Mouse (Mus musculus): ENCODE data around the gene Exoc6. TPM values are rescaled to one million over a fixed set of nuclear protein-coding genes. Genes with fewer than 3 reads are reported as not detected.
A peak's percentile ranks its signal among the peaks of the same experiment; 100 is the strongest.

The Exoc6 gene
- polyA plus RNA-seq, 1 experiment = 14.3 TPM

DNA sequence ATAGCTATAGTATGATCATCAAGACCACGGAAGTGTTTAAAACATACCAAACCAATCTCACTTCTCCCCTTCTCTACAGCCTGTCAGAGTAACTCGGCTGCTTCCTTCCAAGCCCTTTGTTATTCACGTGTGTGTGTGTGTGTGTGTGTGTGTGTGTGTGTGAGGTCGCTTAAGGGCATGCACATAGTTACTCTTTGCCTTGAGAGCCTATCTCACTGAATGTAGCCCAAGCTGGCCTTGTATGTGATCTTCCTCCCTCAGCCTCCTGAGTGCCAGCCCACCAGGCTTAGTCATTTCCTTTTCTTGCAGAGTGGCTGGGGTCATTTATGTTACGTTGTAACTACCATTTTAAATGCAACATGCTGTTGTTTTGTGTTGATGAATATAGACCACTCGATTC lies 115.0 kb downstream of the Exoc6 start:
- no peaks in the 10 kb centered on the region for H3K9me3 ChIP-seq (replicated peaks; ENCODE audit: control insufficient read depth, insufficient read depth, low read length, poor library complexity, severe bottlenecking)
- no peak overlapping the region for H3K9ac ChIP-seq (ENCODE audit: low read depth, poor library complexity, severe bottlenecking)
- H3K4me3 ChIP-seq (ENCODE audit: low read depth, low read length) = no peak overlapping the region
- TF ChIP-seq POLR2A (IDR thresholded peaks at IDR 0.05; ENCODE audit: insufficient read depth, low read length) (no peak), CTCF (IDR thresholded peaks at IDR 0.05; ENCODE audit: low read depth, low read length) (no peak), EP300 (IDR thresholded peaks at IDR 0.05; ENCODE audit: insufficient read depth, low read depth, low read length) (no peak)
- no peaks in the 10 kb centered on the region for H3K27me3 ChIP-seq (ENCODE audit: control insufficient read depth, insufficient read depth, low read length, poor library complexity, severe bottlenecking)
- H3K27ac ChIP-seq (ENCODE audit: insufficient read depth, low read length) = no peak overlapping the region
- no peaks in the 10 kb centered on the region for H3K4me1 ChIP-seq (ENCODE audit: control insufficient read depth, insufficient read depth, low read length)
- H3K36me3 ChIP-seq (ENCODE audit: control insufficient read depth, insufficient read depth, low read length, poor library complexity, severe bottlenecking) = no peaks in the 10 kb centered on the region

DNA sequence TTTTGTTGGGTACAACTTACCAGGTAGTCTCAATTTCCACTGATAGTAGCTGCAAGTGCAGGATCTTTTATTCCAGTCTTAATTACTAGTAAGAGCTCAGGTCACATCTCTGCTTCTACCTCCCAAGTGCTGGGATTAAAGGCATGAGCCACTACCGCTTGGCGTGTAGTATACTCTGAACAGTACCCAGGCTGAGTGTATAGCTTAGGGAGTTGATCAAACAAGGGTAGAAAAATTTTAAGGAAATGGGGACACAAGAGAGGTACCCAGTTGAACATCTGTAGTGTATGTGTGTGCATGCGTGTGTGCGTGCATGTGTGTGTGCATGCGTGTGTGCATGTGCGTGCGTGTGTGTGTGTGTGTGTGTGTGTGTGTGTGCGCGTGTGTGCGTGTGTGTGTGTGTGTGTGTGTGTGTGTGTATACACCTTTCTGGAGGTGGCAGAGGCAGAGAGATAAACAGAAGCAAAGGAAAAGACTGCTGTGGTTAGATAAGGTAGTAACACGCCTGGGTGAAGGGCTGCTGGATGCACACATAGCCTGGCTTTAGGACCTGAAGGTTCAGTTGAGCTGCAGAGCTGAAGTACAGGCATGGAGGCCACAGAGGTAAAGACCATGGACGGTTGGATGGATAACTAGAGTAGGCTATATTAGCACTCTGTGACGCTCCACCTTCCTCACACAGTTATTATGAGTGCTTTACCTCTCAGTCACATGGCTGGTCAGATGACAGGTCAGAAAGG lies 117.8 kb downstream of the Exoc6 start:
- H3K36me3 ChIP-seq (ENCODE audit: control insufficient read depth, insufficient read depth, low read length, poor library complexity, severe bottlenecking) = no peaks in the 10 kb centered on the region
- TF ChIP-seq POLR2A (IDR thresholded peaks at IDR 0.05; ENCODE audit: insufficient read depth, low read length) (no peak), CTCF (IDR thresholded peaks at IDR 0.05; ENCODE audit: low read depth, low read length) (no peak), EP300 (IDR thresholded peaks at IDR 0.05; ENCODE audit: insufficient read depth, low read depth, low read length) (no peak)
- no peaks in the 10 kb centered on the region for H3K4me1 ChIP-seq (ENCODE audit: control insufficient read depth, insufficient read depth, low read length)

DNA sequence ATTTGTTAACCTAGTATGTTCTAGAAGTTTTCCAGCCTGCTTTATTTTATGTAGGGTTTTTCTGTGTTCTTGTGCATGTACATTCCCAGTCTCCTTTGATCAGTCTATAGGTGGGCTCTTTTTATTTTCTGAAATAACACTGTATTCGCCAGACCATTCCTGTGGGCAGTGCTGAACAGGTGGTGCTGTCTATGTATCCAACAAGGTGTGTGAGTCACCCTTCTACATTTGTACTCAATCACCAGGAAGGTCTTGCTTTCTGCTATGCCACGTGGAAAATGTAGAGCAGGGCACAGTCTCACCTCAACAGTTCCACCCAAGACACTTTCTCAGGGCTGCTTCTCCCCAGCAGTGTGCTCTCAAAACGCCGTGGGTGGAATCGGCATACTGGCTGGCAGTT lies 118.4 kb downstream of the Exoc6 start:
- no peak overlapping the region for H3K9ac ChIP-seq (ENCODE audit: low read depth, poor library complexity, severe bottlenecking)
- H3K4me3 ChIP-seq (ENCODE audit: low read depth, low read length) = no peak overlapping the region
- H3K36me3 ChIP-seq (ENCODE audit: control insufficient read depth, insufficient read depth, low read length, poor library complexity, severe bottlenecking) = no peaks in the 10 kb centered on the region
- no peaks in the 10 kb centered on the region for H3K4me1 ChIP-seq (ENCODE audit: control insufficient read depth, insufficient read depth, low read length)
- H3K27me3 ChIP-seq (ENCODE audit: control insufficient read depth, insufficient read depth, low read length, poor library complexity, severe bottlenecking) = no peaks in the 10 kb centered on the region
- H3K27ac ChIP-seq (ENCODE audit: insufficient read depth, low read length) = no peak overlapping the region
- TF ChIP-seq POLR2A (IDR thresholded peaks at IDR 0.05; ENCODE audit: insufficient read depth, low read length) = no peak
- TF ChIP-seq CTCF (IDR thresholded peaks at IDR 0.05; ENCODE audit: low read depth, low read length) = no peak
- TF ChIP-seq EP300 (IDR thresholded peaks at IDR 0.05; ENCODE audit: insufficient read depth, low read depth, low read length) = no peak
- no peaks in the 10 kb centered on the region for H3K9me3 ChIP-seq (replicated peaks; ENCODE audit: control insufficient read depth, insufficient read depth, low read length, poor library complexity, severe bottlenecking)

More for the DNA sequence above, 117.8 kb downstream of the Exoc6 start:
- Histone ChIP-seq H3K27me3 (ENCODE audit: control insufficient read depth, insufficient read depth, low read length, poor library complexity, severe bottlenecking) (no peaks in the 10 kb centered on the region), H3K27ac (ENCODE audit: insufficient read depth, low read length) (no peak overlapping the region), H3K9ac (ENCODE audit: low read depth, poor library complexity, severe bottlenecking) (no peak overlapping the region), H3K4me3 (ENCODE audit: low read depth, low read length) (no peak overlapping the region), H3K9me3 (replicated peaks; ENCODE audit: control insufficient read depth, insufficient read depth, low read length, poor library complexity, severe bottlenecking) (no peaks in the 10 kb centered on the region)

DNA sequence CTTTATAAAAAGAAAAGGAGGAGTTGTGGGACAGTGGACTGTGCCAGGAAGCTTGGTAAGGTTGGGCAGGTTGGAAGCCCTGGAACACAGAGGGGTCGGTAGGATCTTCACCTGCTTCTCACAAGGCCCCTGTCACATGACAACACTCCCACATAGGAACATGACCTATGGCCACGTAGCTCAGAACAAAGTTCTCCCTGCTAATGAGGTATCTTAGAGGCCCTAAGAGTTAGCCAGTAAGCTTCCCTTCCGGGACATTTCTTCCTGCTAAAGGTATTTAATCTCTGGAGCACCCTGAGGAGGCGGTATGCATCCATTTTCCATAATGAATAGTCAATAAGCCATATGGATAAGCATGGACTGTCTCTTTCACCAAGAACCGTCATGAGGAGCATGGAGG lies 119.3 kb downstream of the Exoc6 start:
- H3K9me3 ChIP-seq (replicated peaks; ENCODE audit: control insufficient read depth, insufficient read depth, low read length, poor library complexity, severe bottlenecking) = no peaks in the 10 kb centered on the region
- no peak overlapping the region for H3K9ac ChIP-seq (ENCODE audit: low read depth, poor library complexity, severe bottlenecking)
- TF ChIP-seq EP300 (IDR thresholded peaks at IDR 0.05; ENCODE audit: insufficient read depth, low read depth, low read length) (no peak), CTCF (IDR thresholded peaks at IDR 0.05; ENCODE audit: low read depth, low read length) (no peak), POLR2A (IDR thresholded peaks at IDR 0.05; ENCODE audit: insufficient read depth, low read length) (no peak)
- no peaks in the 10 kb centered on the region for H3K36me3 ChIP-seq (ENCODE audit: control insufficient read depth, insufficient read depth, low read length, poor library complexity, severe bottlenecking)
- no peak overlapping the region for H3K4me3 ChIP-seq (ENCODE audit: low read depth, low read length)
- H3K4me1 ChIP-seq (ENCODE audit: control insufficient read depth, insufficient read depth, low read length) = no peaks in the 10 kb centered on the region
- no peak overlapping the region for H3K27ac ChIP-seq (ENCODE audit: insufficient read depth, low read length)
- H3K27me3 ChIP-seq (ENCODE audit: control insufficient read depth, insufficient read depth, low read length, poor library complexity, severe bottlenecking) = no peaks in the 10 kb centered on the region

DNA sequence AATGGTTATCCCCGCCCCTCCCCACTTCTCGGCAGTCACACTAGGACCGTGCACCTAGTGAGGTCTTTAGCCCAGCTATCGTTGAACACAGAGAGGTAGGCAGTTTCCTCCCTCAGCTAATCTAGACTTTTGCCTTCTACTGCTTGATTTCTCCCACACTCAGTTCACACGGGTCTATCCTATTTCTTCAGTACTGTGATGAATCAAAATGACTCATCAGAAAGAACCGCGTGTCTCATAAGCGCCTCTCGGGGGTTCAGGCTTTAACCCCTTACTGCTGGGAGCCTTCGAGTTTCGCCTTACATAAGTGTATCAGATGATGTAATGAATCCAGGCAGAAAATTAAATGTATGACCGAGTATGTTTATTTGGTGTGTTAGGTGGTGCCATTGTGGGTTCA lies 123.2 kb downstream of the Exoc6 start:
- Histone ChIP-seq H3K4me1 (ENCODE audit: control insufficient read depth, insufficient read depth, low read length) (no peaks in the 10 kb centered on the region), H3K9ac (ENCODE audit: low read depth, poor library complexity, severe bottlenecking) (no peak overlapping the region), H3K36me3 (ENCODE audit: control insufficient read depth, insufficient read depth, low read length, poor library complexity, severe bottlenecking) (no peaks in the 10 kb centered on the region), H3K27ac (ENCODE audit: insufficient read depth, low read length) (no peak overlapping the region), H3K9me3 (replicated peaks; ENCODE audit: control insufficient read depth, insufficient read depth, low read length, poor library complexity, severe bottlenecking) (no peaks in the 10 kb centered on the region), H3K4me3 (ENCODE audit: low read depth, low read length) (no peak overlapping the region), H3K27me3 (ENCODE audit: control insufficient read depth, insufficient read depth, low read length, poor library complexity, severe bottlenecking) (no peaks in the 10 kb centered on the region)
- no peak for TF ChIP-seq POLR2A (IDR thresholded peaks at IDR 0.05; ENCODE audit: insufficient read depth, low read length)
- TF ChIP-seq CTCF (IDR thresholded peaks at IDR 0.05; ENCODE audit: low read depth, low read length) = no peak
- no peak for TF ChIP-seq EP300 (IDR thresholded peaks at IDR 0.05; ENCODE audit: insufficient read depth, low read depth, low read length)

DNA sequence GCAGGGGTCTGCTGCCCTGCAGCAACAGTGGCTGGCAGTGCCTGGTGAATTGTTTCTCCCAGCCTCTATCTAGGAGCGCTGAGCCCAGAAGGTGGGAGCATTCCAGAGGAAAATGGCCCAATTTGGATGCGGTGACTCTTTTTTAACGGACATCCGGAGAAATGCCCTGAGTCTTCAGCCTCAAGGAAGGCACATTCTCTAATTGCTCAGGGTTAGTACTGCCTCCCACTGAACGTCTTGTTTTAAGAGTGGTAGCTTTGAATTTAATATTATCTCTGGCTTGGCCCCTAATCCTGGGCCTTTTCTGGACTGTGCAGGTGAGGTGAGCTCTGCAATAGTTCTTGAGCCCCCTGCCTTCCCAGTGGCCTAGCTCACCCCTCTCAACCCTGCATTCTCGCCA lies 135.1 kb downstream of the Exoc6 start, which contains the start of gene Cyp26c1:
Gene Cyp26c1 (plus strand): TSS at position 301 of the 400 bp plus-strand sequence.
- Histone ChIP-seq H3K4me1 (ENCODE audit: control insufficient read depth, insufficient read depth, low read length) (no peaks in the 10 kb centered on the region), H3K27me3 (ENCODE audit: control insufficient read depth, insufficient read depth, low read length, poor library complexity, severe bottlenecking) (no peaks in the 10 kb centered on the region), H3K9me3 (replicated peaks; ENCODE audit: control insufficient read depth, insufficient read depth, low read length, poor library complexity, severe bottlenecking) (no peaks in the 10 kb centered on the region), H3K9ac (ENCODE audit: low read depth, poor library complexity, severe bottlenecking) (peak within 1 kb of the TSS; percentile 11; the same call in 1 of the 2 replicates), H3K36me3 (ENCODE audit: control insufficient read depth, insufficient read depth, low read length, poor library complexity, severe bottlenecking) (no peaks in the 10 kb centered on the region), H3K4me3 (ENCODE audit: low read depth, low read length) (peak within 1 kb of the TSS; percentile 60), H3K27ac (ENCODE audit: insufficient read depth, low read length) (no peak within 1 kb of the TSS)
- TF ChIP-seq CTCF (IDR thresholded peaks at IDR 0.05; ENCODE audit: low read depth, low read length) (no peak), POLR2A (IDR thresholded peaks at IDR 0.05; ENCODE audit: insufficient read depth, low read length) (no peak)
